Mouse (Mus musculus): ENCODE results near the gene Itga8.

Gene Itga8

DNA sequence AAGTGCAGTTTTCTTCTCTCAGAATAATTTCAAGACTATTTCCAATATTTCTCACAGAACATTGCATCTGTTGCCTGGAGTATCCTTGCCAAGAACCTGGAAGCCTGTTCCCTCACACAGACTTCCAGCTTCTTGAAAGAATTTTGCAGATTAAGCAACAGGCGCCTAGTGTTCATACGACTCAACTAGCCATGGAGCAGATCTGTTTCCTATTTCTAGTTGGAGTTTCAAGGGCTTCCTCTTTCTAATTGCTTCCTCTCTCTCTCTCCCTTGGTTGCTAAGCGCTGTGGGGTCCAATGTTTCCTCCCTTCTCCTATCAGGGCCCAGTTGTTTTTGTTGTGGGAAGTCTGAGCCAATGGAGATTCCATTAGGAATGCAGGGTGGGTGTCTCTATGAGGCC is 7.7 kb downstream of the Itga8 start:
- no peak for DNase-seq (ENCODE audit: low spot score)

DNA sequence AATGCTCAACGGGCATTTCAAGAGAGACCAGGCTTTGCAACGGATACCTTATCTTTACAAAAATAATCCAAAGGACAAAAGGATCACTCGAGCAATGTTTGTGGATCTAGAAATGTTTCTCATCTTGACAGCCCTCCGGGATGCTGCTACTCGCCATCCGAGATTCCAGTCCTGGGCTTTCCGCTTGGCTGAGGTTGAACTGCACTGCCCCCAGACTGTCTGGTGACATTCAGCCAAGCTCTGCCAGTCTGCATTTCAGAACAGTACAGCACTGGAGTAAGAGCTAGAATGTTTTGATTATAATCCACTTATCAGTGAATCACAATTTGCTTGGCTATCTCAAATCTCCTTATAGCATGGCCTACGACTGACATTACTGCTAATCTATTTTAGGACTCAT is 8.3 kb downstream of the Itga8 start:
- DNase-seq (ENCODE audit: low spot score): no peak

GRCm38 (mm10) chr2:12292023-12292820 is 9.5 kb downstream of the Itga8 start:
- DNase-seq (ENCODE audit: low spot score): no peak

DNA sequence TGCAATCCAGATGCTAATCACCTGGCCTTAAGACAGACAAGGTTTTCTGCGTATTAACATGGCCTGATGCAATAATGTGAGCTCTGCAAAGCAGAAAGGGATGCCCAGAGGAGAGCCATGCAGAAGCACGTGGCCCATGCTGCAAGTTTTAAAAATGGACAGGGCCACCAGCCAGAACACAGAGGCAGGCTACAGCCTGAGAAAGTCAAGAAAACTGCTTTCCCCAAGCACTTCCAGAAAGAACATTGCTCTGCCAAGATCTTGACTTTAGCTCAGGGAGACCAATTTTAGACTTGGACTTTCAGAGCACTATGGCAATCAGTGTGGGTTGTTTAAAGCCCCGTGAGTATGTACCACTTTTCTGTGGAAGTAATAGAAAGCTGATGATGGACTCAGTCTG is 11.5 kb downstream of the Itga8 start:
- DNase-seq (ENCODE audit: low spot score): no peak

- DNase-seq (ENCODE audit: low spot score): no peak
Measured at GRCm38 (mm10) chr2:12287831-12288230, 13.9 kb downstream of the Itga8 start.

GRCm38 (mm10) chr2:12280664-12281063 is 21.1 kb downstream of the Itga8 start:
- DNase-seq (ENCODE audit: low spot score): no peak

GRCm38 (mm10) chr2:12279070-12279612 is 22.6 kb downstream of the Itga8 start:
- DNase-seq (ENCODE audit: low spot score): no peak

- no peak for DNase-seq (ENCODE audit: low spot score)
Measured at GRCm38 (mm10) chr2:12256635-12257317, 44.9 kb downstream of the Itga8 start.

DNA sequence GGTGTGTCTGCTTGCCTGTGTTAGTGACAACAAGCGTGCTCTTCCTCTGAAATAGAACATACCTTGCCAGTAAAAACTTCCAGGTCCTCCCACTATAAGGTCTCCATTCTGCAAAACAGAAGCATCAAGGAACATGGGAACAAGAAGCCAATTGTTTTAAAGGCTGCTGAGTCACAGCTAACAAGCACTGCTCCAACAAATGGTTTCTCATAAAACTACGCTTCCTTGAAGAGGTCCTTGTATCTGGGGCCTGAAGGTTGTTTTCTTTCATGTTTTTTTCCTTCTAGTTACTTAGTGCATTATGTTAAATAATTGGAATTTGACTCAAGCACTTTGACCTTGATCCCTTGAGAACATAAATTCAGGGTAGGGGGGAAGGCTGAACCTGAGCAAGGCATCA is 45.8 kb downstream of the Itga8 start:
- no peak for DNase-seq (ENCODE audit: low spot score)

- DNase-seq (ENCODE audit: low spot score): no peak
Measured at GRCm38 (mm10) chr2:12235345-12235744, 66.4 kb downstream of the Itga8 start.

DNA sequence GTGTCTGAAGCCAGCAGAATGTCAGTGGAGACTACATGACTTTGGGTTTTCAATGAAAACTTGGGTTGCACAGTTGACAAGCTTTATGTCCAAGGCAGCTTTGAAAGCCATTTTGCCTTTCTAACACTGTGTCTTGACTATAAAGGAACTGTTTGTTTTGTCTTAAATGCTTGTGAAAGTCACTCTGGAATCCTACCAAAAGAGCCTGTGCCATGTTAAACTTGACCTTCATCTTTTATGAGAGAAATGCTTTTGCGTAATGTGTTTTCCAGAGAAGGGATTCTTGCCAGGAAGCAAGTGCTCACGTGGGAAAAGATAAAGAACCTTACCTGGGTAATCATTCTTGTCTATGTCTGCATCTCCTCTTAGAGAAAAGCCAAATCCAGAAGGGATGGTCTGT is 72.0 kb downstream of the Itga8 start:
- no peak for DNase-seq (ENCODE audit: low spot score)

DNA sequence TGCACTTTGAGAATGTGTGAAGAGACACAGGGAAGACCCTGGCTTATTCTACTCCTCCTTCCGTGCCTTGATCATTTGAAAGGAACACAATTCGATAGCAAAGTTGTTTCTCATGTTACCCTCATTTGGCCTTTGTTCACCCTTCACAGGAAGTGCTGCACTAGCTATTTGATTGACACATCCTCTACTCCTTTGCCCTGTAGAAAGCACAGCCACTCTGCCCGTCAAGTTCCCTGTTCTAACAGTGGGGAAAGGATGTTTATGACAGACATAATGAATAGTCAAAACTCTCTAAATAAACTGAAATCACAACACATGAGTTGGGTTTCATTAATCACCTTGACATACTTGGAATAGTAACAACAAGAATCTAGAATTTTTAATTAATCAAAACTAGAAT is 73.4 kb downstream of the Itga8 start:
- no peak for DNase-seq (ENCODE audit: low spot score)

GRCm38 (mm10) chr2:12227243-12227642 is 74.5 kb downstream of the Itga8 start:
- DNase-seq (ENCODE audit: low spot score): no peak

DNA sequence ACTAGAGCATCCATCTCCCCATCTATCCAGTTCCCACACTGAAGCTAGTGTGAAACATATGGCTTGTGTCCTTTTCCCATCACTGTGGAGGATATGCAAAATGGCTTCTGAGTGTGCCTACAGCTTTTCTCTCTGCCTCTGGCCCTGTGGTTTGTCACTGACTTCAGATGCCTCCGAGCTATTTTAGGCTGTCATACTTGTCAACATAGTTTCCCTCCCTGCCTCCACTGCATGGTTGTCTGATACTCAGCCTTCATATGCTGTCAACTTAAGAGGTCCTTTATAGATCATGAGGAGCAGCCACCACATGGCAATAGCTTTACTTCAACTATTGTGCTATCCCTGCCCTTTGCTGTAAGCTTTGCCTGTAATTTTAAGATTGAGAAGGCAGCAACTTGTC is 75.4 kb downstream of the Itga8 start:
- no peak for DNase-seq (ENCODE audit: low spot score)

- no peak for DNase-seq (ENCODE audit: low spot score)
Measured at GRCm38 (mm10) chr2:12221671-12222070, 80.1 kb downstream of the Itga8 start.

- no peak for DNase-seq (ENCODE audit: low spot score)
Measured at GRCm38 (mm10) chr2:12213464-12213790, 88.3 kb downstream of the Itga8 start.

- no peak for DNase-seq (ENCODE audit: low spot score)
Measured at GRCm38 (mm10) chr2:12212662-12213463, 88.9 kb downstream of the Itga8 start.

GRCm38 (mm10) chr2:12208142-12208541 is 93.6 kb downstream of the Itga8 start:
- DNase-seq (ENCODE audit: low spot score): no peak

DNA sequence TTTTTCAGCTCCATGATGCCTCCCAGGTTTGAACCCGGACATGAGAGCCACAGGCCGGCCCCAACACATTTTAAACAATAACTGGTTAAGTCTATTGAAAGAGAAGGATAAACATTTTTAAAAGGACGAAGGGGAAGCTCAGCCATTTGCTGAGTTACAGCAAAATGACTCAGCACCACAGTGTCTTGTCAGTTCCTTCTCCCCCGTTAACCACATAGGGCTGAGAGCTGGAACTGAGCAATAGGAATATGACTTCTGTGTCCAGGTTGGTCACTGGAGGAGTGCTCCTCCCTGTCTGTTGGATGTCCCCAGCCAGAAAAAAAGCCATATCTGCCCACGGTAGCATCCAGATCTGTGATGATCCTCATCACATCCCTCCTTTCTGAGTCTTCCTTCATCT is 95.4 kb downstream of the Itga8 start:
- DNase-seq (ENCODE audit: low spot score): no peak

DNA sequence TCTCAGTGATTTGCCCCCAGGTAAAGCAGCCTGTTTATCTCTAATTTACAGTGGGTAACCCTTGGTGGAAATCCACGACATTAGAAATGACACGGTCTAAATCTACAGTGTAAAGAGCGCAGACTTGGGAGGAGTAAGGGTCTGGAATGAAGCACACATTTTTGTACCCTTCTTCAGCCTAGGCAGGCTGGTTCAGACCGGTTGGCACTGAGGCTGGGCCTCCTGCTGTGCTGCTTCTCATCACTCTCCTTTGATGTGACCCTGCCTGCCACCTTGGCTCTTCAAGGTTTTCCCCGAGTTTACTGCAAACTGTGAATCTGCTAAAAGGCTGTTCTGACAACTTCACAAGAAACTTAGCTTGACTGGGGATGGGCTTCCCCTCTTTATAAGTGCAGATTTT is 95.8 kb downstream of the Itga8 start:
- DNase-seq (ENCODE audit: low spot score): no peak

DNA sequence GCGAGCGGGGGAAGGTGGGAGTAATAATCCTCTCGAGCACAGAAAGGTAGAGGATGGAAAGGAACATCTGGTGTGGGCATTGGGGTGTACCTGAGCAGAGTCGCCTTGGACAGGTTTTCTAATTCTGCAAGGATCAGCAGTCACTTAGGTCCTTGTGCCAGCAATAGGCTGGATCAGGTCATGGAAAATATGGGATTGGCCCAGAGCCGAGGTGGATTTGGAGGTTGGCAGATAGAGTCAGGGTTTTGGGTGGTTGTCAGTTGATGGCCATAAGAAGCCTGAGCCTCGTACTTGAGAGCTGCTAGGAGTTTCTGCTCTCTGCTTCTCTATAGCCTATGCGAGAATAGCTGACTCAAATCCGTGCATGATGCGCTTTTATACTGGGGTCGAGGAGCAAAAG is 98.5 kb downstream of the Itga8 start:
- no peak for DNase-seq (ENCODE audit: low spot score)

- no peak for DNase-seq (ENCODE audit: low spot score)
Measured at GRCm38 (mm10) chr2:12198699-12199098, 103.0 kb downstream of the Itga8 start.

DNA sequence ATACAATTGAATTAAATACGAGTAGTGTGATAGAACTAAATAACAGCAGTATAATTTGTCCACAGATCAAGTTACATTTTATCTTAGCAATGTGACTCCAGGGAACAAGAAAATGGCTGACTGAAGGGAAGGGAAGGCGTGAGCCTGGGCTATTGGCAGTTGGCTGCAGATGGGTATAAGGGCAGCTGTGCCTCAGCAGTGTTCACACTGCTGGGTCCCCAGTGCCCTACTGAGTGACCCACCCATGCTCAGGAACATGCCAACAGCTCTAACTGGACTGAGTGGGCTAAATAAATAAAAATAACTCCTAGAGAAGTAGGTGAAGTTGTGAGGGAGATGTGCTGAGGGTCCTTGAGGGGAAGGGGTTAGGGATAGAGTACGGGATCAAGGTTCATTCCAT is 103.5 kb downstream of the Itga8 start:
- DNase-seq (ENCODE audit: low spot score): no peak
